Mouse (Mus musculus): ENCODE data around the gene Aars.

DNA sequence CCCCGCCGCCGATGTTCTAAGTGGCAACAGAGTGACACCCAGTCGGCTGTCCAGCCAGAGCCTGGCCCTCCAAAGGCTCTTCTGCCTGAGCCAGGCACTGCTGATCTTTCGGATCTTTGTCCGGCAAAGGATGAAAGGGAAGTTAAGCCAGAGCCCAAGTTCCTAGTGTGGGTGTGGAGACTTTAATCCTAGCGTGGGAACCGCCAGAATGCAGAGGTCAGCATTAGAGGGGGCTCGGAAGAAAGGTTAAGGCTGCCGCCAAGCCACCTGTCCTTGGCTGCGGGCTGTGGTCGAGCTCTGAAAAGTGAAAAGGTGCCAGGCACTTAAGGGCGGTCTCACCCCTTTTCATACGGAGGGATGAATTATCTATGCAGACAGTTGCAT is 28.7 kb downstream of the Aars start:
- TF ChIP-seq POLR2A (IDR thresholded peaks at IDR 0.05; ENCODE audit: extremely low read depth, insufficient read depth, low read length) (no peak), CTCF (IDR thresholded peaks at IDR 0.05; ENCODE audit: extremely low read depth, insufficient read depth, low read length) (no peak)
